Mouse (Mus musculus): ENCODE measurements around the gene Mark1. TPM values are rescaled to one million over a fixed set of nuclear protein-coding genes. Genes with fewer than 3 reads are reported as not detected.

Mark1 gene
- polyA plus RNA-seq, 1 experiment, result 5.0 TPM

DNA sequence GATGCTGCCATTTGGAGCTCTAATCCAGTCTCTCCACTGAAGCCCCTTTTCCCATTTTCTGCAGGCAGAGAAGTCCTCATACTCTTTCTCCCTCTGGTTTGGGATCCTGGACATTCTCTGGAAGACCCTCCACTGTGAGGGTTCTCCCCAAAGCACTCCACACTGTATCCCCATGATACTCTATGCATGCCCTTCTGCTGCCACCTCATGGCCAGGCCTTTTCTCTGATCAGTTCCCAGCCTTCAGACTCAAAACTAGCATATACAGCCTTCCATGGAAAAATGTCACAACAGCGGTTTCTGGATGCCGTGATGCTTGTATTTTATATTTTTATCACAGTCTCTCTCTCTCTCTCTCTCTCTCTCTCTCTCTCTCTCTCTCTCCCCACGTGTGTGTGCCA lies 107.4 kb downstream of the Mark1 start:
- DNase-seq (ENCODE audit: low spot score), result no peak

DNA sequence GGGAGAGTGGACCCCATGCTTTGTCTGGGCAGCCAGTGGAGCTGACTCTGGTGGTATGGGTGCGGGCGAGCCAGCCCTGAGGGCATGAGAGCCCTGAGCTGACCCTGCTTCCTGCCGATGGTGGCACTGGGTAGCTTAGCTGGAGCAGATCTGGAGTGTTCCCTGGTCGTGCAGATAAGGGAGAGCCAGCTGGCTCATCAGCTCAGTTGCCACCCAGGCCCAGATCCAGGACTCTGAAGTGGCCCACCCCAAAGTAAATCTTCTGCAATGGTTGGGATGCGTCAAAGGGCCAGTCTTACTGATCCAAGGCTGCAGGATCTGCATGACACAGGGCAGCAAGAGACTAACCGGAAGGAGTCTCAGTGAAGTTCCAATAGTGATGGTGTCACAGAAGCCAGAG lies 109.9 kb downstream of the Mark1 start:
- no peak for DNase-seq (ENCODE audit: low spot score)

DNA sequence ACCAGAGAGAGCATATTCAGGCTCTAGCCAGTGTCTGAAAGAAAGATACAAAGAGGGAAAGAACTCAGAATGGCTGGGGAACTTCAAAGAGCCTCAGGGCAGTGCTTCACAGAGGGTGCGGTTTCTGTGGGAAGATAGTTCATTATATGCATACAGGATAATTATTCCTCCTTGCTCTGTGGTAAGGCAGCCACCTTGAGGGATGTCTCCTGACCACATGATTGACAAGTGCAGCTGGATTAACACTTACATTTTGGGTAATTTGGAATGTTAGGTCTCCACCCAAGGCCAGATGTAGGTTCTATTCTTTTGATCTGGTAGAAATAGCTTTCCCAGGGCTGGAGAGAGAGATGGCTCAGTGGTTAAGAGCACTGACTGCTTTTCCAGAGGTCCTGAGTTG lies 113.2 kb downstream of the Mark1 start:
- DNase-seq (ENCODE audit: low spot score), result no peak

DNA sequence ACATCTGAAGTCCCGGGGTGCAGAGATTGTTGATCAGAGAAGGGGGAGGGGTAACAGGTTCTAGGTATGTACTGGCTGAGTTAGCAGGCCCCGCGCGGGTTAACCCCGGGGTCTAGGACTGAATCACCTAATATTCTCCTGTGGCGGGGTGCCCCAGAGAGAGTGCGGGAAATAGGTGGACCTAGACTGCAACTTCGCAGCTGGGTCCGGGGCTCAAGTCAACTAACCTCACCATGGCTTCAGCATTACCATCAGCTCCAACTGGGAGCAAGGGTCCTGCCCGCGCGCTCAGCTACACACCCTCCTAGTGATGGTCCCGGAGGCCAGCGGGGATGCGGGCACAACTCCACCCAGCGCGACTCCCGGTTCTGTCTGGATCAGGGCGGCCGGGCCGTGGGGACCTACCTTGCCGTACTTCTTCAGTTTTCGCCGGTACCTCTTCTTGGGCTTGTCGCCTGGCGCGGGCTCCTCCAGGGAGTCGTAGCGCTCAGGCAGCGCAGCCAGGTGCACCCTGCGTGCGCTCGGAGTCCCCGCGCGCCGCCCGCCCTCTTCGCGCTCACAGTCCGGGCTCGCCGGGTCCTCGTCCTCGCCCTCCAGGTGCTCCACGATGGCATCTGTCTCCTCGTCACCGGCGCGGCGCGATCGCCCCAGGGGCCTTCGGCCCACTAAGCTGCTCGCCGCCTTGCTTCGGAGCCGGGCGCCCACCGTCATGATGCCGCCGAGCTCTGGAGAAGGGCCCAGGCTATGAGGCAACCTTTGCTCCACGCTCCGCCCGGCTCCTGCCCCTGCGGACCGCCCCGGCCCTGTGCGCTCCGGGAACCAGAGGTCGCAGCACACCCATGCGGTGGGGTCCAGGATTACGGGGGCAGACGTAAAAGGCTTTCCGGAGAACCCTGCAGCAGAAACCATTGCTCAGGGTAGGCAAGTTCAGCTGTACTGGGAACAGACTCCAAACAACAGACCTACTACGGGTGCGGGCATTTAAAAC lies 116.8 kb downstream of the Mark1 start, which contains the start of gene C130074G19Rik:
Gene C130074G19Rik, minus strand, starts transcription at position 938 of the 988 bp plus-strand sequence.
- peak; percentile 51 for DNase-seq (ENCODE audit: low spot score)

DNA sequence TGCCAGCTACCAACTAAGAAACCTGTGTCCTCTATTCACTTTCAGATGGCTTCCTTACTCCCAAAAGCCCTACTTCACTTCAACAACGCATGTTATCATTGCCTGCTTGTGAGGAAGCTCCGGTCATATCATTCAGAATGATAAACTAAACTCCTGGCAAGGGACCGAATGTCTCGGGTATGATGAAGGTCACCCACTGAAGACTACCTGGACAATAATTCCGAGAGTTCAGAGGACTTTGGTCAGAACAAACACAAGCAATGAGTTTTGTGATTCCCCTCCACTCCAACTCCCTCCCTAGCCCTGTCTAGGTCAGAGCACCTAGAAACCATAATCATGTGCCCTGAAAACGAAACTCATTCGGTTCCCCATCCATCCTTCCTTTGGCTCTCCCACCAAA lies 117.5 kb downstream of the Mark1 start:
- no peak for DNase-seq (ENCODE audit: low spot score)

DNA sequence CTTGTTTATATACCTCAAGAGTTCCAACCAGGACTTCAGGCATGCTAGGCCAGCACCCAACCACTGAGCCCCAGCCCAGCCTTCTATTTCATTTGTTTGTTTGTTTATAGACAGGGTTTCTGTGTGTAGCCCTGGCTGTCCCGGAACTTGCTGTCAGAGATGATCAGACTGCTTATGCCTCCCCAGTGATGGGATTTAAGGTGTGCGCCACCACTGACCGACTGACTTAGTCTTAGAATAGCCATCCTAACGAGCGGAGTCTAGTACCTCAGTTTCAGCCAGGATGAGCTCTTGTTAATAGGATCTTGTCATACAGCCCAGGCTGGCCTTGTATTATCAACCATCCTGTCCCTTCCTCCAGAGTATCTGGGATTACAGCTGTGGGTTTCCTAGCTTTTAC lies 118.2 kb downstream of the Mark1 start:
- no peak for DNase-seq (ENCODE audit: low spot score)

DNA sequence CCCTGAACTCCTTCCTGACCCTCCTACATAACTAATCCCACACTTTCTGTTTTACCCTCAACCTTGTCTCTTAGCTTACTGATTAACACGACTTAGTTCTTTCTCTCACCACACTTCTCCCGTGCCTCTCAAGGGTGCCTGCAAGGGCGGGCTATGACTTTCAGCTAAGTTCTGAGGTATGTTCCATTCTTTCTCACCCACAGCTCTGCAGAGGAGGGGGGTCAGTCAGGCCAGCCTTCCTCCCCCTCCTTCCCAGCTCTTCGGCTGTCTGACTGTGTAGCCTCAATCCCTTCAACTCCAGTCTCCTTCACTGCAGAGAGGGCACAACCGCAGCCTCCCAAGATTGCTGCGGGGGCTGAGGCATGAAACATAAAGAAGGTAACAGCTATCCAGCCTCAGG lies 120.5 kb downstream of the Mark1 start:
- DNase-seq (ENCODE audit: low spot score), result no peak

DNA sequence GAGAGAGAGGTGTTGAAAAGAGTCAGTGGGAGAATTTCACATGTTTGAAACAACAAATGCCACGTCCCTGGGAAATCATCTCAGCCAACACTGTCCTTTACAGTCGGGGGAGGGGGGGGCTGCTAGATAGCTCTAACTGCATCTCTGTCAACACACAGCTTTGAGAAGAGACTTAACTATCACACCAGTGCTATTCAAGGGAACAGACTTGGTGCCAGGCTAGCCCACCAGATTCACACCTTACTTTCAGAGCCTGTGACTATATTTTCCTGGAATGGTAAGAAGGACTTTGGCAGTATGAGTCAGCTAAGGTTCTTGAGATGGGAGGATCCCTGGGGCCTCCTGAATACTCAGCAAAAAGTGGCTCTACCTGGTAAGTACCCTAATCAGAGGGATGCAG lies 122.1 kb downstream of the Mark1 start:
- no peak for DNase-seq (ENCODE audit: low spot score)

DNA sequence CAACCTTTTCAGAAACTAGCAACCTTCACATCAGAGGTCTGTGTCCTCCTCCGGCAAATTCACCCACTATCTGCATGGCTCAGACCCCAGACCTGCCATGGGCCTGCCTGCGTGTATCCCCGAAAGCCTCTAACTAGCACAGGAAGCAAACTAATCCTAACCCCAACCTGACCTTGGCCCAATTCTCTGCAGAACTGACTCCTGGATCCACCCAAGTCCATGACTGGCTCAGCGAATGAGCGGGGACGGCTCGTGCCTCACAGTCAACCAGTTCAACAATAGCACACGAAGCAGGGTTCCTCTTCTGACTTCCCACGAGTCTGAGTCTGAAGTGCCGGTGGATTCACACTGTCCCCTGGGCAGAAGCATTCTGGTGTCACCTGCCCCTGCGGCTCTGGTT lies 125.5 kb downstream of the Mark1 start:
- no peak for DNase-seq (ENCODE audit: low spot score)

DNA sequence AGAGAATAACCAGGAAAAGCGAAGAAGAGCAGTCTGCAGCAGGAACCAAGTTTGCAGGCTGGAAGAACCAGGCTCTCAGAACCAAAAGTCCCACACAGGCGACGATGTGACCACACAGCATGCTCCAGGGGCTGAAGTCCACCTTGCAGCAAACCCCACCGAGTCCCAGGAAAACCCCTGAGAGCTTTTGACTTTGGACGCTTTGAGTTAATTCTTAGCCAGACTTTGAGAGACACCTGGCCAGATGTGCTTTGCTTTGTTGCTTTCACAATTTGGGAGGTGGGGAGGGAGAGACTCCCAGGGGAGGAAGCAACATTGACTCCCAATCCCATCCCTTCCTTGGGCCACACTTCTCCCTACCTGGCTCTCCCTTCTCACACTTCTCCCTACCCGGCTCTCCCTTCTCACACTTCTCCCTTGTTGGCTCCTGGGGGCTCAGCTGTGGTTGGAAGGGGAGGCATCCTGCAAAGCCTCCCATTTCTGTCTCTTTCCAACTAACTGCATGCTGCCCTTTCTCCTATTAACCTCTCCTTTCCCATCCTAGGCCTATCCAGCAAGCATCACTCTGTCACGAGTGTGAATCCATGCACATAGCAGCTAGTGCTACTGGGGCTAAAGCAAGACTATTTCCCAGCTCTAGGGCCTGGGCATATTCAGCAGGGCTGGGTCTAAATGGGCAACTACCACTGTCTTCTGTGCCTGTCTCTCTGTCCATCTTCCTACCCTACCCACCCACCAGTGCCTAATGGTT lies 127.1 kb downstream of the Mark1 start:
- DNase-seq (ENCODE audit: low spot score), result no peak

DNA sequence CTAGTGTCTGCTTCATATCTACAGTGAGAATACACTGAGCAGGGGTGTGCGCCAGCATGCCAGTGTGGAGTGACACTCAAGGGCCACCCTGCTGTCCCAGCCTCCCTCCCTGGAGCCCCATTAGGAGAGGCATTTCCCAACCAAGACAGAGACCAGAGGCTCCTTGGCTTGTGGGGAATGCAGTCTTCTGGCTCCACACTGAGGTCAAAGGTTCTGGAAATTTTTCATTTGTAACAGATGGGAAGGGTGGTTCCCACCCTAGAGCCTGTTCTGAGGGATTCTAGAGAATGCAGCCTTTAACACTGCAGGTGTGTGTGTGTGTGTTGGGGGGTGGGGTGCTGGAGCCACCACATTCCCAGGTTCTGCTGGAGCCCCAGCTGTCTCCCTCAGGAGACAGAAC lies 127.9 kb downstream of the Mark1 start:
- DNase-seq (ENCODE audit: low spot score), result no peak

DNA sequence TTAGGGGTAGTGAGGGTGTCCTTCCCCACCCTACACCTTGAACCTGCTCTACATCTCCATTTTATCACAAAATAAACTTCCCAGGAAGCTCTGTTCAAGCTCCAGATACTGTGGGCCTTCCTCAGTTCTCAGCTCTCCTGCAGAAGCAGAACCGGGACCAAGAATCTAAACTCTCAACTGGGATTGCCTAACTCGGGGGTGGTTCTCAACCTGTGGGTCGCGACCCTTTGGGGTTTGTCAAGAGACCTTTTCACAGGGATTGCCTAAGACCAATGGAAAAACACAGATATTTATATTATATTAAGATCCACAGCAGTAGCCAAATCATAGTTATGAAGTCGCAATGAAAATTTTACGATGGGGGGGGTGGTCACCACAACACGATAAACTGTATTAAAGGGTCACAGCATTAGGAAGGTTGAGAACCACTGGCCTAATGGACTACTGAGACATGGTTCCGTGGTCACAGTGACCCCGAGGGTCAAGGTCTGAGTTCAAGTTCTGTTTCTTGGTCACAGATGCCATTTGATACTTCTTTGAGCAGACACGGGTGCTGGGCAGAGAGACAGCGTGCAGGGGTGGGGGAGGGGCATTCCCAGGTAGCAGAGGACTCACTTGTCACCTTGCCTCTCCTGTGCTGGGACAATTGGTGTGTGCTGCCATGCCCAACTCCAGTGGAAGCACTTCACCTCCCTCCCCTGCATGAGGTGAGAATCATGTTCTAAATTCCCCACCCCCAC lies 128.6 kb downstream of the Mark1 start:
- no peak for DNase-seq (ENCODE audit: low spot score)

DNA sequence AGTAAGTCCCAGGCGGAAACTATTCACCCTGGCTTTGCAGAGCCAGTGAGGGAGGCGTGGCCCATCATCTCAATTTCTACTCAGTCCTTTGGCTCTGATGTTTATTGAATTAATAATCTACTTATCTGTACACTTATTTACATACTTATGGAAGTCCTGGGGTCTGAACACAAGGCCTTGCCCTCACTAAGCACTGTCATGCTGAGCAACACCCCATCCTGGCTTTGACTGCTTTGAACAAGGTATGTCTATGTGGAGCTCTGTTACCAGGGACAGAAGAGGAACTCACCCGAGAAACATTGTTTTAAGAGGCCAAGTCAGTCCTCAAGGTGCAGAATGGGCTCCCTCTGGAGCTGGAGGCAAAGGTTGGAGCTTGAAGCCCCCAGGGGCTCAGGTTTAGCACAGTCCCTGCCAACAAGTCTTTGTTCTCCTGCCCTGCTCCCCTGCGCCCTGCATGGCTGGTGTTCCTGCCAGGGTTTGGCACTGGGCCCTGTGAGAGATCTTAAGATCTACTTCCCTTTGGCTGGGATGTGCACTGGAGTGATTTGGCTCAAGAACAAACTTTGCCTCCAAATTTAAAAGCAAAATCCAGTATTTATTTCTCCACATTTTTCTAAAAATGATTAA lies 129.3 kb downstream of the Mark1 start:
- DNase-seq (ENCODE audit: low spot score), result no peak

DNA sequence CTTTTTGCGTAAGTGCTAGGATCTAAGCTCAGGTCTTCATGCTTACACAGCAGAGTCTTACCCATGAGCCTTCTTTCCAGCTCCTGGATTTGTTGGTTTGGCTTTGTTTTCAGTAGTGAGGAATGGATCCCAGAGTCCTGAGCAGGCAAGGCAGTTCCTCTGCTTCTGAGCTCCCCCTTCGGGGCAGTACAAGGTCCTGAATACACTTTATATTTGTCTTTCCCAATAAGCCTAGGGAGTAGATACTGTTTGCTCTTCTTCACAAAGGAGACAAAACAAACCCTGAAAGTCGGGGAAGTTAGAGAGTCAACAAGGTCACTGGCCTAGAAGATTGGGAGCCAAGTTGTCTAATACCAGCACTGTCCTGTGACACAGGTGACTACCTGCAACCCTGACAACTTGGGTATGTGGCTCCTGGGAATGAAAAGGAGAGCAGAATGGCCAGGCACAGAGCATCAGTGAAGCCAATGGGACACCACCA lies 131.7 kb downstream of the Mark1 start:
- no peak for DNase-seq (ENCODE audit: low spot score)

DNA sequence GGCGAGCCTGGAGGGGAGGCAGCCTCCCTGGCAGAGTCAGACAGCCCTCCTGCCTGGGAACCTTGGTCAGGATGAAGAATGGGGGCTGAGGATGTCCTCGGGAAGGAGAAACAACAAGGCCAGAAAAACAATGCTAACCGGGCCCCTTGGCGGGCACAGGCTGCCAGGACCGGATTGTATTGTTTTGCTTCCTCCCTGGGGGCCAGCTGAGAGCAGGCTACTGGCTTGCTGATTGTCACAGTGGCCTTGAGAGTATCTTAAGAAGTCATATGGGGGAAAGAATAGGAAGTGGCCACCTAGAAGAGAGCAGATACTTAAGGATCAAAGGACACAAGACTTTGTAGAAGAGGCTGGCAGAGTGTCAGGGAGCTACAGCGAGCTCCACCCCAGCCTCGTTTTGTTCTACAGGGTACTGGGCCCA lies 135.0 kb downstream of the Mark1 start:
- no peak for DNase-seq (ENCODE audit: low spot score)

DNA sequence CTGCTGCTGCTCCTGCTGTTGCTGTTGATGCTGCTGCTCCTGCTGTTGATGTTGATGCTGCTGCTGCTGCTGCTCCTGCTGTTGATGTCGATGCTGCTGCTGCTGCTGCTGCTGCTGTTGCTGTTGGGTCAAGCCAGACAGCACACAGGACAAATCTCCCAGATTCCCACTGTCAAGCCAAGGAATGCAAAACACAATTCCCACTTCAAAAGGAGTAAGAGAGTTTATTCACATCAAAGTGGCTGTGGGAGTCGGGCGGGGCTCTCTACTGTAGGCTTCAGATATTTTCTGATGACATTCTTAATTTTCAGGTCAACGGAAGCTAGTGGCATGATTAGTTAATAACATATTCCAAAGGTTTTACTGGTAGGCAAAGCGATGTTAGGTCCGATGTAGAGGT lies 136.7 kb downstream of the Mark1 start:
- DNase-seq (ENCODE audit: low spot score), result no peak

DNA sequence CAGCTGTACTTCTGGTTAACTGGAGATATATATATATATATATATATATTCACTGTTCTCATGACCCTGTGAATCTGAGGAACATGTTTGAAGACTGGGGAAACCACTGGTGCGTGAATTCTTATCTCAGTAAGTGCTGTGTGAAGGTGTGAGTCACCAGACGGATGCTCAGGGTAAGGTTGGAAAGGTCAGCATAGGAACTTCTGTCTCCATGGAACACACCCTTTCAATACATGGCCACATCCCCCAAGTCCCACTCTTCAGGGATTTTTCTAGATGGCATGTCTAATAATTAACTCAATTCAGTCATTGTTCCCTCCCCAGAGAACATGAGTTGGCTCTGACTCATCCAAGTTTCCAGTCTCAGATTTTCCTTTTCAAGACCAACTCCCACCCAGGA lies 137.8 kb downstream of the Mark1 start:
- no peak for DNase-seq (ENCODE audit: low spot score)

DNA sequence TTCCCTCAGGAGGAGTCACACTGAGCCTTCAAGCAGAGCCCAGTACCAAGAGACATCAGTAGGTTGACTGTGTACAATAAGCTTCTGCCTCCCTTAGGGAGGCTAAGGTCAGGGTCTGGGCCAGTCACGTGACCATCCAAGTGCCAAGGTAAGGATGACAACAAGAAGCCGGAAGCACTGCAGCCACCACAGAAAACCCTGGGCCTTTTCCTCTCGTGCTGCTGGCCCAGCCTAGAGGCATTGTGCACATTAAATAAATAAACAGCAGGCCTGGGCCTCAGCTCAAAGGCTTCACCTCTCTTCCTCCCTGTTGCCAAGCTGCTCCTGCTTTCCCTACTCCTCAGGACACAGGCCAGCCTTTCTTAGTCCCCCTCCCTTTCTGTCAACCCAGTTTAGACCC lies 139.1 kb downstream of the Mark1 start:
- no peak for DNase-seq (ENCODE audit: low spot score)

DNA sequence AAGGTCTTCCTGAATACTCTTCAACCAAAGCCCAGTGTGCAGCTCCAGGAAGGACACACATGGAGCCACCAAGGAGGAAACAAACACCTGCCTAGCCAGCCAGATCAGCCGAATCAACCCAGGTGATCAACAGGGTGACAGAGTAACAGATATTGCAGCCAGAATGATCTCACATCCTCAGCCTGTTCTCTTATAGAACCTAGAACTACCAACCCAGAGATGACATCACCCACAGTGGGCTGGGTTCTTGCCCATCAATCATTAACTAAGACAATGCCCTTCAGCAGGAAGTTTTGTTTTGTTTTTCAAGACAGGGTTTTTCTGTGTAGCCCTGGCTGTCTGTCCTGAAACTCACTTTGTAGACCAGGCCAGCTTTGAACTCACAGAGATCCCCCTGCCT lies 141.1 kb downstream of the Mark1 start:
- DNase-seq (ENCODE audit: low spot score), result no peak

DNA sequence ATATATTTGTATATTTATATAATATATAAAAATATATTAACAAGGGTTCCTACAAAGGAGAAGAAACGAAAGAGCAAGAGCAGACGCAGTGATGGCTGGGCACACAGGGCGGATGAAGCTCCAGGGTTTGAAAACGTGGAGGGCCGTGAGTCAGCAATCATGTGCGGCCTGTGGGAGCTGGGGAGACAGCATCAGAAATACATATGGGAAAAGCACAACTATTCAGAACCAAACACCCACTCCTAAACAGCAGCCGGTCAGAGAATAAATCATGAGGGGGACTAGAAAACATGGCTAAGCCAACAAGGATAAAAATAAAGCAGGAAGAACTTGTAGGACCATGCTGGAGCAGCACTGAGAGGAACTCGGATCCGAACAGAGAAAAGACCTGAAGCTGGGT lies 142.2 kb downstream of the Mark1 start:
- DNase-seq (ENCODE audit: low spot score), result no peak

DNA sequence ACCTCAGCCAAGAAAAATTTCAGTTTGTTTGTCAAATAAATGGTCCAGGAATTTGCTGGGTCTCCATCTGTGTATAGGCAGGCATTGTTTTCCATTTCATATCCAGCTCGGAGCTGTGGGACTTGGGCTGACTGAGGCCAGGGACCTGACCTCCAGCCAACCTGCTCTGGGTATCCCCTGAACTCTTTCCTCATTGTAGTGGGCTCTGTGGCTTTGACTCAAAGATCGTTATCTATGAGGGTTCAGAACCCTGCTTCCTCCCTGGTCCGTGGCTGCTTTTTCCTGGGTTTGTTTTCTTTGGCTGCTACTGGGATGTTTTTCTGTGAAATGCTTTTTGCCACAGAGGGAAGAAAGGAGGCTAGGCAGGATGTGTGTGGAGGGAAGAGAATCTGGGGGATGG lies 145.4 kb downstream of the Mark1 start:
- no peak for DNase-seq (ENCODE audit: low spot score)

DNA sequence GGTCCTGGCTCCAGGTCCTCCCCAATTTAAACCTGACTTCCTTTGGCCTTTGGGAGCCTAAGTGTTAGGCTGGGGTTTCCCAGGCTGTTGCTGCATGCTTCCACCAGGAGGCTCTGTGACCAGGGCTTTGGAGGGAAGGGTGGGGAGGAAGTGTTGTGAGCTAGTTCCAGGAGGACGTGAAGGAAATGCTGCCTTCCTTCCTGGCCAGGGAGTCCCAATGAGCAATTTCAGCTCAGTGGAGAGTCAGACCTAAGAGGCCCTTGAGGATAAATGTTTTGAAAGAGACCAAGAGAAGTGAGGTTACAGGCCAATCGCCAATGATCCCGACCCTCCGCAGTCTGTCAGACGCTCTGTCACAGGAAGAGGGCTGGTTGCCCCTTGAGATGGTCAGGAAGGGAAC lies 146.0 kb downstream of the Mark1 start:
- DNase-seq (ENCODE audit: low spot score), result peak; percentile 39
